Mouse (Mus musculus): Measurements from ENCODE around the gene Ifnab. TPM values are rescaled to one million over a fixed set of nuclear protein-coding genes. Genes with fewer than 3 reads are reported as not detected.
A peak's percentile ranks its signal among the peaks of the same experiment; 100 is the strongest.

Gene Ifnab
- total and polyA plus RNA-seq, 3 experiments = not detected

DNA sequence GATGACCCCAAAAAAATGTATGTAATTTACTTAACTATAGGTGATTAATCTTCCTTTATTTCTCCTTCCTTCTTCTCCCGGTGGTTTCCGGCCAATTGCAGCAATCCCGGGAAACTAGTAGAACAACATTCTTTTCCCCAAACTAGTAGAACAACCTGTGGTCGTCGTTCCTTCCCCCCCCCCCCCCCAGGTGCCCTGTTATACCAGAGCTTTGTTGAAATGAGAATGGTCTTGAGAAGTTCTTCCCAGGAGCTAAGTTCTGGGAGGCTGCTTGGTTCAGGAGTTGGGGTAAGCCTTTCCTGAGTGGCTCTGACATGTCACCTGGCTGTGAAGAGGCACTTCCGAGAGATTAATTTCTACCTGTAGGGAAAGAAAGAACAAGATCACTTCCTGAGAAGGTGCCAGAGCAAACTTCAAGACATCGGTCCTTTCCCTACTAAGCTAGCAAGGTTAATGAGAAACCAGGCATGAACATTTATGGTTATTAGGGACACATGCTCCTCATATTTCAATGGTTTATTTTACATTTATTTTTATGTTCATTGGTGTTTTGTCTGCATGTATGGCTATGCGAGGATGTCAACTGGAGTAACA is 32.4 kb upstream of the Ifnab start:
- in situ Hi-C loops (cut with MboI; ENCODE audit: low pct_ligation_motif_present, low pct_unique_long_range_greater_than_20kb, low sequenced_read_pairs) = no loop called here
- TF ChIP-seq CHD2 (IDR thresholded peaks at IDR 0.05; ENCODE audit: low read length) = no peak
- dilution Hi-C loops (cut with MboI; ENCODE audit: extremely low pct_ligation_motif_present, extremely low pct_unique_long_range_greater_than_20kb, low sequenced_read_pairs) = no loop called here

DNA sequence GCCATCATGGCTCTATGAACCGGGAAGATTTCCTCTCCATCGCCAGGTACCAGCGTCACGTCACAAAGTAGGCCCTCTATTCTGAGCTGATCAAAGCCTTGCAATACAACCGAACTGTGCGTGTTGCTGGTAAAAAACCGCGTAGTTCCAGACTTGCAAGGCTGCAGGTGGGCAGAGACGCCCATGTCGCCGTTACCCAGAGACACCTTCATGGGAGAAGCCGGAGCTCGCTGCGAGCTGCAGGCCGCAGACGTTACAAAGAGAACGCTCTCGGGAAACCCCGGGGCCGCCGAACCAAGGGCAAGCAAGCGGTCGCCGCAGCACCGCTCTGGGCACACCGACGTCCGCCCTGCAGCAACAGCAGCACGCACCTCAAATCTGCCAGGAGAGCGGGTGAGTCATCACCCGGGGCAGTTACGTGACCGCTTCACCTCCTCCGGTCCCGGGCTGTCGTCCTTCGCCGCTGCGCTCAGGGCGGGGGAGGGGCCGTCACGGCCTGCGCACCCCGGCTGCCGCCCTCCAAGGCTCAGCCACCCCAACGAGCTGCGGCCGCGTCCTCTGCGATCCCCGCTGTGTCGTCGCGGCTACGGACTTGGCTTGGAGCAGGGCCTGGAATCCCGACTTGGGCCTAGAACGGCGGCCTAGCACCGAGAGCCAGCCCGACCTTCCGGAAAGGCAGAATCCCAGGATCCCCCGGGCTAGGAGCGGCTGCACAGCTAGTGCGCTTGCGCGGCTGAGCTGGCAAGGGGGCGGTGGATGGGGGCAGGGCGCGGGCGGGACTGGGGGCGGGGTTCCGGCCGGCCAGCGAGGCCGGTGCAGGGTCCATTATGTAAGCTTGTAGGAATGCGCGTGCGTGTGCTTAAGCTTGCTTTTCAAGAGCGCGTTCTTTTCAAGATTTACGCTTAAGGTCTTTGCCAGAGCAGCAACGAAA is 30.9 kb upstream of the Ifnab start, which contains the start of the genes Gm26566 and Klhl9:
Gene Gm26566, plus strand, starts transcription at position 15 of the 931 bp plus-strand sequence.
Gene Klhl9, minus strand, starts transcription at position 675 of the 931 bp plus-strand sequence.
- peaks cover 6 to 32% of the 10 kb centered on the region in 2 experiments for H3K4me1 ChIP-seq (ENCODE audit: control insufficient read depth in 1 of 2, insufficient read depth in 2 of 2)
- peak within 1 kb of the TSS; percentile 85 for H3K27ac ChIP-seq (ENCODE audit: insufficient read depth, low read depth)
- H3K4me2 ChIP-seq (ENCODE audit: insufficient read depth, low read depth, poor library complexity, severe bottlenecking) = peak within 1 kb of the TSS; percentile 95
- no peaks in the 10 kb centered on the region for H3K27me3 ChIP-seq (replicated peaks)
- DNase-seq (ENCODE audit: extremely low read depth) = peak; percentile 87
- H3K36me3 ChIP-seq (replicated peaks in 1 of 2; ENCODE audit: control insufficient read depth in 1 of 2, insufficient read depth in 1 of 2, low read length in 1 of 2) = peaks cover 5 to 21% of the 10 kb centered on the region in 2 experiments
- H3K9ac ChIP-seq (ENCODE audit: insufficient read depth, low read depth) = peak within 1 kb of the TSS; percentile 84
- peaks cover 32% of the 10 kb centered on the region for H3K79me2 ChIP-seq (replicated peaks; ENCODE audit: control insufficient read depth, extremely low read depth, insufficient read depth, poor library complexity, severe bottlenecking)
- dilution Hi-C loops (cut with MboI; ENCODE audit: extremely low pct_ligation_motif_present, extremely low pct_unique_long_range_greater_than_20kb, low sequenced_read_pairs) (no loop called here), in situ Hi-C loops (cut with MboI; ENCODE audit: low pct_ligation_motif_present, low pct_unique_long_range_greater_than_20kb, low sequenced_read_pairs) (no loop called here)
- H3K9me3 ChIP-seq (replicated peaks; ENCODE audit: low read length) = no peaks in the 10 kb centered on the region
- peak within 1 kb of the TSS; percentile 87 to 91 (median 88) for H3K4me3 ChIP-seq (replicated peaks in 1 of 3; ENCODE audit: low read depth in 2 of 3, low read length in 2 of 3, poor library complexity in 1 of 3)
- TF ChIP-seq ZMIZ1 (IDR thresholded peaks at IDR 0.05; ENCODE audit: low read depth, low read length) (peak; percentile 57; the same call in 1 of the 2 replicates), MAFK (IDR thresholded peaks at IDR 0.05; ENCODE audit: insufficient replicate concordance, low read length) (no peak), E2F4 (IDR thresholded peaks at IDR 0.05; ENCODE audit: insufficient replicate concordance, low read depth, low read length) (no peak), ZKSCAN1 (IDR thresholded peaks at IDR 0.05; ENCODE audit: borderline replicate concordance, low read depth, low read length) (no peak), JUN (IDR thresholded peaks at IDR 0.05; ENCODE audit: insufficient read depth, low read depth, low read length) (no peak), CHD1 (IDR thresholded peaks at IDR 0.05; ENCODE audit: low read depth, low read length) (no peak), PAX5 (IDR thresholded peaks at IDR 0.05; ENCODE audit: low read length) (no peak), TCF12 (IDR thresholded peaks at IDR 0.05; ENCODE audit: low read depth, low read length) (0 out of 2 replicates have a peak, but pooled peaks have one; percentile 54), EP300 (IDR thresholded peaks at IDR 0.05; ENCODE audit: low read length) (no peak), HCFC1 (IDR thresholded peaks at IDR 0.05; ENCODE audit: low read depth, low read length) (peak; percentile 71), POLR2A (IDR thresholded peaks at IDR 0.05; ENCODE audit: low read depth, low read length) (peak; percentile 87), USF2 (conservative IDR thresholded peaks at IDR 0.05; ENCODE audit: low read depth, low read length) (no peak), CTCF (conservative IDR thresholded peaks at IDR 0.05 in 1 of 2, IDR thresholded peaks at IDR 0.05 in 1 of 2; ENCODE audit: low read depth in 2 of 2, low read length in 2 of 2) (no peak), UBTF (IDR thresholded peaks at IDR 0.05; ENCODE audit: low read depth, low read length) (peak; percentile 97), NRF1 (IDR thresholded peaks at IDR 0.05; ENCODE audit: low read depth, low read length) (peak; percentile 83), ETS1 (conservative IDR thresholded peaks at IDR 0.05; ENCODE audit: low read depth, low read length) (peak; percentile 33; the same call in 1 of the 2 replicates), BHLHE40 (IDR thresholded peaks at IDR 0.05; ENCODE audit: low read depth, low read length) (peak; percentile 34; the same call in 1 of the 2 replicates), ELF1 (IDR thresholded peaks at IDR 0.05; ENCODE audit: low read depth, low read length) (peak; percentile 73; the same call in 1 of the 2 replicates), JUND (conservative IDR thresholded peaks at IDR 0.05; ENCODE audit: low read depth, low read length) (no peak), CHD2 (IDR thresholded peaks at IDR 0.05; ENCODE audit: low read length) (peak; percentile 72), RCOR1 (conservative IDR thresholded peaks at IDR 0.05; ENCODE audit: low read depth, low read length) (no peak), SMC3 (IDR thresholded peaks at IDR 0.05; ENCODE audit: low read depth, low read length) (no peak), NELFE (IDR thresholded peaks at IDR 0.05; ENCODE audit: low read depth, low read length) (peak; percentile 76), IRF4 (IDR thresholded peaks at IDR 0.05; ENCODE audit: low read depth, low read length) (peak; percentile 7; the same call in 1 of the 2 replicates), GABPA (IDR thresholded peaks at IDR 0.05; ENCODE audit: insufficient replicate concordance, low read depth, low read length) (no peak), SIN3A (IDR thresholded peaks at IDR 0.05; ENCODE audit: low read length) (peak; percentile 43), KAT2A (IDR thresholded peaks at IDR 0.05; ENCODE audit: insufficient replicate concordance, low read length) (0 out of 2 replicates have a peak, but pooled peaks have one; percentile 47), MAX (IDR thresholded peaks at IDR 0.05; ENCODE audit: low read length) (0 out of 2 replicates have a peak, but pooled peaks have one; percentile 26), MAZ (IDR thresholded peaks at IDR 0.05; ENCODE audit: low read depth, low read length) (no peak)

More for the DNA sequence above, 32.4 kb upstream of the Ifnab start:
- no peak for DNase-seq (ENCODE audit: extremely low read depth)
- no peak overlapping the region for H3K4me3 ChIP-seq (replicated peaks in 1 of 3; ENCODE audit: low read depth in 2 of 3, low read length in 2 of 3, poor library complexity in 1 of 3)
- H3K4me2 ChIP-seq (ENCODE audit: insufficient read depth, low read depth, poor library complexity, severe bottlenecking) = no peak overlapping the region
- H3K9me3 ChIP-seq (replicated peaks; ENCODE audit: low read length) = no peaks in the 10 kb centered on the region
- no peak overlapping the region for H3K9ac ChIP-seq (ENCODE audit: insufficient read depth, low read depth)
- no peak overlapping the region for H3K27ac ChIP-seq (ENCODE audit: insufficient read depth, low read depth)
- H3K36me3 ChIP-seq (replicated peaks in 1 of 2; ENCODE audit: control insufficient read depth in 1 of 2, insufficient read depth in 1 of 2, low read length in 1 of 2) = peaks cover 2 to 14% of the 10 kb centered on the region in 2 experiments
- peaks cover 3 to 26% of the 10 kb centered on the region in 2 experiments; a peak in 2 of 4 replicates for H3K4me1 ChIP-seq (ENCODE audit: control insufficient read depth in 1 of 2, insufficient read depth in 2 of 2)
- peaks cover 7% of the 10 kb centered on the region for H3K27me3 ChIP-seq (replicated peaks)
- peaks cover 25% of the 10 kb centered on the region for H3K79me2 ChIP-seq (replicated peaks; ENCODE audit: control insufficient read depth, extremely low read depth, insufficient read depth, poor library complexity, severe bottlenecking)

Data from CH12.LX (cell line).